Mouse (Mus musculus): ENCODE data around the gene Mxra8. TPM values are rescaled to one million over a fixed set of nuclear protein-coding genes. Genes with fewer than 3 reads are reported as not detected.
A peak's percentile ranks its signal among the peaks of the same experiment; 100 is the strongest.

Gene Mxra8
- total RNA-seq, 2 experiments from 2014 or later = 5.9 to 8.0 TPM

- Histone ChIP-seq H3K27ac (no peak overlapping the region), H3K4me3 (no peak overlapping the region)
- intact Hi-C loops (cut with DNase I) = no loop called here
- TF ChIP-seq CTCF (IDR thresholded peaks at IDR 0.05) = no peak
- DNase-seq (ENCODE audit: extremely low spot score in 1 of 2, low spot score in 2 of 2) = no peak
Observed at GRCm38 (mm10) chr4:155871404-155871803, 31.9 kb downstream of the Mxra8 start.

DNA sequence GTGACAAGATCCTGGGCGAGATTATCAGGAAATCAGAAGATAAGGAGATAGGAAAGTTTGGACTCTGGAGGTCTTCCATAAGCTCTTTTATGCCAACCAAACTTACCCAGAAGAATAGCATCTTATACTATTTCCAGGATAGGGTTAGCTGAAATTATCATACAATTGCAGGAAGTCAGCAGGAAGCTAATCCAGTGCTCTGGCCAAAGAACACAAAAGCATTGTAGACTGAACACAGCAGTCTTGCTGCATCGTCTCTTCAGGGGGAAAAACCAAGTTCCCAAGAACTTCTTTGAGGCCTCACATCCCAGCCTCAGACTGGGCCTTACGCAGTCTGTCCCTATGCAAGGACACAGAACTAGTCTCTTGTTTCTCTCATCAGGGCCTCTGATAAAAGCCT lies 44.1 kb downstream of the Mxra8 start:
- intact Hi-C loops (cut with DNase I) = no loop called here
- H3K27ac ChIP-seq = no peak overlapping the region

GRCm38 (mm10) chr4:155886330-155886729 lies 46.9 kb downstream of the Mxra8 start:
- H3K27ac ChIP-seq = no peak overlapping the region
- H3K4me3 ChIP-seq = no peak overlapping the region
- DNase-seq (ENCODE audit: extremely low spot score in 1 of 2, low spot score in 2 of 2) = no peak
- intact Hi-C loops (cut with DNase I) = no loop called here
- TF ChIP-seq CTCF (IDR thresholded peaks at IDR 0.05) = no peak

More for the DNA sequence above, 44.1 kb downstream of the Mxra8 start:
- no peak overlapping the region for H3K4me3 ChIP-seq
- no peak for DNase-seq (ENCODE audit: extremely low spot score in 1 of 2, low spot score in 2 of 2)
- no peak for TF ChIP-seq CTCF (IDR thresholded peaks at IDR 0.05)

DNA sequence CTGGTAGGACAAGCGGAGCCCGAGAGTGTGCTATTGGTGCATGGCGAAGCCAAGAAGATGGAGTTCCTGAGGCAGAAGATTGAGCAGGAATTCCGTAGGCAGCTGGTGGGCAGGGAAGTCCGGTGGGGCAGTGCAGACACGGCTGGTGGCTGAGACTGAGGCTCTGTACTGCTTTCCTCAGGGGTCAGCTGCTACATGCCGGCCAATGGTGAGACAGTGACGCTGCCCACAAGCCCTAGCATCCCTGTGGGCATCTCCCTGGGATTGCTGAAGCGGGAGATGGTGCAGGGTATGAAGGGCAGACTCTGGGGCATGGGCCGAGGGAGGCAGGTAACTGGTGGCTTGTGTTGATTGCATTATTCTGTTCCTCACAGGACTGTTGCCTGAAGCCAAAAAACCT lies 48.2 kb downstream of the Mxra8 start:
- TF ChIP-seq CTCF (IDR thresholded peaks at IDR 0.05) = no peak
- H3K27ac ChIP-seq = no peak overlapping the region
- no peak overlapping the region for H3K4me3 ChIP-seq
- intact Hi-C loops (cut with DNase I) = no loop called here
- no peak for DNase-seq (ENCODE audit: extremely low spot score in 1 of 2, low spot score in 2 of 2)

DNA sequence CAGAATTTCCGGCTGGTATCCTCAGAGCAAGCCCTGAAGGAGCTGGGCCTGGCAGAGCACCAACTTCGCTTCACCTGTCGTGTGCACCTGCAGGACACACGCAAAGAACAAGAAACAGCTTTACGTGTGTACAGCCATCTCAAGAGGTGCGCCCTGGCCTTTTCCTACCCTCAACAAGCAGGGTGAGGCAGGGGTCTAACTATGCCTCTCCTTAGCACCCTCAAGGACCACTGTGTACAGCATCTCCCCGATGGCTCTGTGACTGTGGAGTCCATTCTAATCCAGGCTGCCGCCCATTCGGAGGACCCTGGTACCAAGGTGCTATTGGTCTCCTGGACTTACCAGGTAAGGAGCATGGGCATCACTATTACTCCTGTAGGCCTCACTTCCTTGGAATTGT lies 48.7 kb downstream of the Mxra8 start:
- TF ChIP-seq CTCF (IDR thresholded peaks at IDR 0.05) = no peak
- Histone ChIP-seq H3K4me3 (no peak overlapping the region), H3K27ac (no peak overlapping the region)
- intact Hi-C loops (cut with DNase I) = no loop called here
- DNase-seq (ENCODE audit: extremely low spot score in 1 of 2, low spot score in 2 of 2) = no peak

GRCm38 (mm10) chr4:155889316-155889715 lies 49.8 kb downstream of the Mxra8 start:
- no peak for TF ChIP-seq CTCF (IDR thresholded peaks at IDR 0.05)
- no peak overlapping the region for H3K4me3 ChIP-seq
- H3K27ac ChIP-seq = no peak overlapping the region
- DNase-seq (ENCODE audit: extremely low spot score in 1 of 2, low spot score in 2 of 2) = peak in 1 of 2 experiments; percentile 7
- intact Hi-C loops (cut with DNase I) = no loop called here

GRCm38 (mm10) chr4:155891011-155891471 lies 51.6 kb downstream of the Mxra8 start:
- DNase-seq (ENCODE audit: extremely low spot score in 1 of 2, low spot score in 2 of 2) = no peak
- Histone ChIP-seq H3K27ac (peak overlapping the region; percentile 100), H3K4me3 (peak overlapping the region; percentile 100)
- intact Hi-C loops (cut with DNase I) = loop anchor here (2.0 to 5.0 kb wide), 2 partner anchors 22 to 101 kb away; partner anchors contain the start of genes B3galt6, Cptp, Ints11 and Sdf4
- TF ChIP-seq CTCF (IDR thresholded peaks at IDR 0.05) = no peak

DNA sequence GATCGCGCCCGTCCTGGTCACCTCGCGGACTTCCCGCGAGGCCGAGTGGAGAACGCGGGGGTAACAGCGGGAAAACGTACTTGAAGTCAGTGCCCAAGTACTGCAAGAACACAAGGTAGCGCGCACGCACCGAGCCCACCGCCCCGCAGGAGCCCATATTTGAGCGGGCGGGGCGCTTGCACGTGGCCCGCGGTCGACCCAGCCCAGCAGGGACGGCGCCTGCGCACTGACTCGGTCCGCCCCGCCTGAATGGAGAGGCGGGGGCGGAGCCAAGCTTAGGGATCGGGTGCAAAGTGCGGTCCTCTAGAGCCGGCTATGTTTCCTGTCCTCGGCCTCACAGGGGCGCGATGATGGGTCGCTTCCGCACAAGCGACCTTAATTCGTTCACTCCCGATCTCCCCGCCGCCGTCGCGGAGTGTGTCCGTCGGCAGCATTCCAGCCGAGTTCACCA lies 52.1 kb downstream of the Mxra8 start, which contains the start of the genes Pusl1 and Acap3:
TSS of gene Pusl1 (minus strand) at position 231 of the 451 bp plus-strand sequence.
TSS of gene Acap3 (plus strand) at position 272 of the 451 bp plus-strand sequence.
- intact Hi-C loops (cut with DNase I) = loop anchor here (2.0 to 5.0 kb wide), 3 partner anchors 23 to 101 kb away; partner anchors contain the start of genes B3galt6, Cptp, Ints11 and Sdf4
- DNase-seq (ENCODE audit: extremely low spot score in 1 of 2, low spot score in 2 of 2) = peak; percentile 96 to 97
- peak within 1 kb of the TSS; percentile 100 for H3K27ac ChIP-seq
- peak within 1 kb of the TSS; percentile 100 for H3K4me3 ChIP-seq
- TF ChIP-seq CTCF (IDR thresholded peaks at IDR 0.05) = no peak

GRCm38 (mm10) chr4:155892017-155892416 lies 52.5 kb downstream of the Mxra8 start:
- peak overlapping the region; percentile 100 for H3K4me3 ChIP-seq
- TF ChIP-seq CTCF (IDR thresholded peaks at IDR 0.05) = peak; percentile 39
- peak; percentile 86 to 87 for DNase-seq (ENCODE audit: extremely low spot score in 1 of 2, low spot score in 2 of 2)
- H3K27ac ChIP-seq = peak overlapping the region; percentile 100
- intact Hi-C loops (cut with DNase I) = loop anchor here (2.0 to 5.0 kb wide), 2 partner anchors 51 to 100 kb away; partner anchors contain the start of genes B3galt6, Sdf4 and Ube2j2

DNA sequence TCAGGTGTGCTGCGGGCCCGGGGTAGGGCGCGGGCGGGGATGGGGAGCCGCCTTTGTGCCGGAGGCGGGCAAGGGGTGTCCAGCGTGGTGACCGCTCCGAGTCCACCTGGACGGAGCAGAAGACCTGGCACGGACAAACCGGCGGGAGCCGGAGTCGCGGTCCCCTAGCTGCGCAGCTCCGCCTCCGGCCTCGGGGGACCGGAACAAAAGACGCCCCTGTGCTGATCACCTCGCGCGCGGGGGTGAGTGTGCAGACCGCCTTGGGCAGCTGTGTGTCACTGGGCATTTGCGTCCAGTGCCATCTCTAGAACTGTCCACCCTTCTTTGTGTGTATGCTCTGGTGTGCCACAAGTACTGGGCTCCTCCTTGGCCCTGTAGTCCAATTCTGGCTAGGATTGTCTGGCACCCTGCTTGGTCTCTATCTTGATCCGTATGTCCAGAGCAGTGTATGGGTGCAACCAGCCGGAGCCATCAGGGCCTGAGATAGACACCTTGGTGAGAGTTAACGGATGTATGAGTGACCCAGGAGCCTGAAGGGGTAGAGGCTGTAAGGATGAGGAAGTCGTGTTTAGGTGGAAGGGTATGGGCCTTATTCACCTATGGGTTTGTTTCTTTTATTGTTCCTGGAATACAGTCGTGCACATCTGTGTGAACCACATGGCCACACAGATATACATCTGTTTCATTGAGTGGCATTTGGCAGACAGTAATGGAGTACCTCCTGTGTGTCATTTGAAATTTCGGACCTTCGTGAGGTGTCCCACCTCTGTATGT lies 53.1 kb downstream of the Mxra8 start:
- intact Hi-C loops (cut with DNase I) = loop anchor here (2.0 to 5.0 kb wide), 2 partner anchors 50 to 100 kb away; partner anchors contain the start of genes B3galt6, Sdf4 and Ube2j2
- H3K27ac ChIP-seq = peak overlapping the region; percentile 100

GRCm38 (mm10) chr4:155893212-155893690 lies 53.8 kb downstream of the Mxra8 start:
- Histone ChIP-seq H3K4me3 (peak overlapping the region; percentile 100), H3K27ac (peak overlapping the region; percentile 93; the same call in 1 of the 2 replicates)
- no peak for TF ChIP-seq CTCF (IDR thresholded peaks at IDR 0.05)
- intact Hi-C loops (cut with DNase I) = loop anchor here (2.0 to 5.0 kb wide), 2 partner anchors 50 to 99 kb away; partner anchors contain the start of genes B3galt6, Sdf4 and Ube2j2
- peak in 1 of 2 experiments; percentile 7 for DNase-seq (ENCODE audit: extremely low spot score in 1 of 2, low spot score in 2 of 2)

More for the DNA sequence above, 53.1 kb downstream of the Mxra8 start:
- DNase-seq (ENCODE audit: extremely low spot score in 1 of 2, low spot score in 2 of 2) = peak in 1 of 2 experiments; percentile 43
- no peak for TF ChIP-seq CTCF (IDR thresholded peaks at IDR 0.05)
- peak overlapping the region; percentile 100 for H3K4me3 ChIP-seq

Small RNA genes lying within 50 kb of the gene (microRNA-seq; reads per million reads assigned to microRNA genes)
- gene Gm27743 = 0 reads per million in 2 experiments

Other genes starting within 250 kb of the Mxra8 start
- 10 to 100 TPM; 47.3 to 50.5 TPM for gene Slc35e2, start 238.3 kb upstream of the Mxra8 start, total RNA-seq (2021)
- gene Cdk11b, start 214.8 kb upstream of the Mxra8 start, total RNA-seq (2021) = 10 to 100 TPM; 46.8 to 56.0 TPM
- not detected for gene Gm10563, start 194.3 kb upstream of the Mxra8 start, total RNA-seq (2021)
- gene Mmp23, start 186.3 kb upstream of the Mxra8 start, total RNA-seq (2021) = 1 to 10 TPM; 4.1 to 5.4 TPM
- gene Mib2, start 170.5 kb upstream of the Mxra8 start, total RNA-seq (2021) = 100 to 1,000 TPM; 133 to 140 TPM
- 10 to 100 TPM; 26.2 to 33.4 TPM for gene Fndc10, start 145.3 kb upstream of the Mxra8 start, total RNA-seq (2021)
- 10 to 100 TPM; 89.2 to 98.0 TPM for gene Ssu72, start 134.9 kb upstream of the Mxra8 start, total RNA-seq (2021)
- 10 to 100 TPM; 54.0 to 57.0 TPM for gene Tmem240, start 104.9 kb upstream of the Mxra8 start, total RNA-seq (2021)
- gene Atad3a, start 78.6 kb upstream of the Mxra8 start, total RNA-seq (2021) = 10 to 100 TPM; 53.0 to 58.8 TPM
- gene Vwa1, start 65.0 kb upstream of the Mxra8 start, total RNA-seq (2021) = 10 to 100 TPM; 13.6 to 15.9 TPM
- 10 to 100 TPM; 16.4 to 16.8 TPM for gene Tmem88b, start 53.8 kb upstream of the Mxra8 start, total RNA-seq (2021)
- under 1 TPM in 1 of 2 experiments, not detected in 1; 0.29 TPM for gene Ankrd65, start 49.2 kb upstream of the Mxra8 start, total RNA-seq (2021)
- gene Mrpl20, start 36.8 kb upstream of the Mxra8 start, total RNA-seq (2021) = 10 to 100 TPM; 82.7 to 84.8 TPM
- 10 to 100 TPM; 74.8 to 83.4 TPM for gene Ccnl2, start 27.2 kb upstream of the Mxra8 start, total RNA-seq (2021)
- gene Aurkaip1, start 8.4 kb upstream of the Mxra8 start, total RNA-seq (2021) = 100 to 1,000 TPM in 1 of 2 experiments, 10 to 100 TPM in 1; 98.5 to 101 TPM
- gene Dvl1, start 7.7 kb downstream of the Mxra8 start, total RNA-seq (2021) = 10 to 100 TPM; 94.0 to 96.3 TPM
- gene Tas1r3, start 23.7 kb downstream of the Mxra8 start, total RNA-seq (2021) = under 1 TPM; 0.23 to 0.30 TPM
- gene Cptp, start 29.8 kb downstream of the Mxra8 start, total RNA-seq (2021) = 10 to 100 TPM; 21.7 to 28.9 TPM
- gene Ints11, start 29.9 kb downstream of the Mxra8 start, total RNA-seq (2021) = 10 to 100 TPM; 37.3 to 41.1 TPM
- 10 to 100 TPM; 55.0 to 61.2 TPM for gene Pusl1, start 52.1 kb downstream of the Mxra8 start, total RNA-seq (2021)
- gene Acap3, start 52.1 kb downstream of the Mxra8 start, total RNA-seq (2021) = 100 to 1,000 TPM; 139 to 152 TPM
- 10 to 100 TPM; 70.3 to 80.5 TPM for gene Ube2j2, start 104.2 kb downstream of the Mxra8 start, total RNA-seq (2021)
- gene C1qtnf12, start 122.6 kb downstream of the Mxra8 start, total RNA-seq (2021) = 10 to 100 TPM; 18.9 to 19.7 TPM
- gene B3galt6, start 153.0 kb downstream of the Mxra8 start, total RNA-seq (2021) = 10 to 100 TPM in 1 of 2 experiments, 1 to 10 TPM in 1; 9.1 to 10.8 TPM
- 100 to 1,000 TPM; 187 to 193 TPM for gene Sdf4, start 153.2 kb downstream of the Mxra8 start, total RNA-seq (2021)
- 1 to 10 TPM; 1.7 to 2.4 TPM for gene Tnfrsf4, start 174.2 kb downstream of the Mxra8 start, total RNA-seq (2021)
- not detected for gene Tnfrsf18, start 186.5 kb downstream of the Mxra8 start, total RNA-seq (2021)
- gene Ttll10, start 219.7 kb downstream of the Mxra8 start, total RNA-seq (2021) = under 1 TPM in 1 of 2 experiments, not detected in 1; 0.79 TPM

Measured in left cerebral cortex, adult 2 months (tissue).